Mouse (Mus musculus) kidney, adult 9 months (tissue): ENCODE data around the gene Ccr9.
"Not testable (repeated sequence)": the region's sequence is repeated elsewhere in the genome, so short reads cannot be mapped to it uniquely, and the experiment has no call there.

Source experiments
- DNase-seq: peaks from one replicate; pipeline ENCODE4 v3.0.0; 2022

Gene Ccr9

DNA sequence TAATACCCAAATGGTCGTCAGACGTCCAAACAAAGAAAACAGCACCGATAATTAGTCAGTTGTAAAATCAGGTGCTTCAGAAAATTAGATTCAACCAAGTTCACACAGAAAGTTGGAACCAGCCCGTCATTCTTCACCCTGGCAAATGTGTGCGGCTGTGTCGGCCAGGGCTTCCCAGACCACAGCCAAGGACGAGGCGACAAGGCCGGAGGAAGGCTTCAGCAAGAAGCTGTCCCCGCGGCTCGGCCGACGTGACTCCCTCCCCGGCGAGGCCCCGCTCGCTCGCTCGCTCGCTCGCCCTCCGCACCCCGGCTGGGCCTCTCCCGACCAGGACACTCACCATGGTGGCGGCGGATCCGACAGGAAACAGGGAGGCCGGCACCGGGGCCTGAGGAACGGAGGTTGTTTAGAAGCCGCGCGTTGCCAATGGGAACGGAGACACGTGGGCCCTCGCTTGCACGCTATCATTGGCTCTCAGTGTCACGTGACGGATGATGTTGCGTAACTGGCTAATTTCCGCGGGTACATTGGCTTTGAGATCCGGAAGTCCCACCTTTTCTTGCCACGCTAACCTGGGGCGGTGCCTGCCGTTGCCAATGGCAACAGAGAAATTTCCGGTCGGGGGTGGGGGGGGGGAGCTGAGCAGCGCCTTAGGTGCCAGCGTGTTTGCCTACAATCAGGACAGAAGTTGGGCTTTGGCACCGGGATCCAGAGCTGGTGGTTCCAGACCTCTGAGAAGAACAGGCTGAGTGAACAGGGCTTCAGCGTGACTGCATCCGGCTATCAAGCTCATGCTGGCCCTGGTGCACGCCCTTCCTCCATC, 39.2 kb downstream of the Ccr9 start, which contains the start of gene Lztfl1:
TSS of gene Lztfl1 (minus strand) at position 512 of the 823 bp plus-strand sequence.
- DNase-seq, result peak; percentile 98

DNA sequence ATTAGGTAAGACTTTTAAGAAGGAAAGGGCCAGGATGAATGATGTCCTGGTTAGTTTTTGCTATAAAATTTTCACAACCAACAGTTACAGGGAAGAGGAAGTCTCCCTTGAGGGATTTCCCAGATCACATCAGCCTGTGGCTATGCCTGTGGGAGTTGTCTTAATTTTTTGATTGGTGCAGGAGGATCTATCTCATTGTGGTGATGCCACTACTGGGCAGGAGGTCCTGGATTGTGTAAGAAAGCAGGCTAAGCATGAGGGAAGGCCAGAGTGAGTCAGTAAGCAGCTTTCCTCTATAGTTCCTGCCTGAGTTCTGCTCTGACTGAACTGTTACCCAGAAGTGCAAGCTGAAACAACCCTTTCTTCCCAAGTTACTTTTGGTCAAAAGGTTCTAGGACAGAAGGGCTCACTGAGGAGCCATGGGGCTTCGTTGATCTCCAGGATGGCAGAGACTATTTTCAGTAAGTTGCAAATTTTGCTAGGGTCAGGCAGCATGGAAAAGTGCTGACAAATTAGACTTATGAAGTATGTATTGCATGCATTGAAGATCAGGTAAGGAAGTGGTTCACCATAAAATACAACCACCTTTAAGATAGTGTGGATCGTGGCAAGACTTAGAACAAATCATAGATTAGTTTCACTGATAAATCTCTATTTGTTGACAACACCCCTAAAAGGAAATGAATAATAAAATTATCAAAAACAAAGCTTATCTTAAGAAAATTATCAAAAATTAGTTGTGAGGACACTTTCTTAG, 44.7 kb downstream of the Ccr9 start:
- DNase-seq, result no peak

DNA sequence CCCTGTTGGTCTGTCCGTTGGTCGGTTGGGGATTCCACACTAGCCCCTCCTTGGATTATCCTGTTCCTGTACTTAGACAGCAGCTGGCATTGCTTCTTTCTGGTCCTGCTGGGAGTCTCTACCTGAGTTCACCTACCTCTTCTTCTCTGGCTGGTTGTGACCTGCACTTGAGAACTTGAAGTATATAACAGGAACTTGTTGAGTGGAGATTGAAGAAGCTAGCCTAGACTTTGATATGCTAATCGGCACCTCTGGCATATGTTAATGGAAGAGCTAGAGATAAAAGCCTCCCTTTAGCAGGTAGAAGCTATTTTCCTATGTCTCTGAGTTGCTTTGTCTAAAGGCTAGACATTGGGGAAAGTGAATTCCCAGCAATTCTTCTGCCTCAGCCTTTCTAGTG, 53.0 kb downstream of the Ccr9 start:
- no peak for DNase-seq

GRCm38 (mm10) chr9:123734133-123734532, 55.9 kb downstream of the Ccr9 start:
- no peak for DNase-seq

DNA sequence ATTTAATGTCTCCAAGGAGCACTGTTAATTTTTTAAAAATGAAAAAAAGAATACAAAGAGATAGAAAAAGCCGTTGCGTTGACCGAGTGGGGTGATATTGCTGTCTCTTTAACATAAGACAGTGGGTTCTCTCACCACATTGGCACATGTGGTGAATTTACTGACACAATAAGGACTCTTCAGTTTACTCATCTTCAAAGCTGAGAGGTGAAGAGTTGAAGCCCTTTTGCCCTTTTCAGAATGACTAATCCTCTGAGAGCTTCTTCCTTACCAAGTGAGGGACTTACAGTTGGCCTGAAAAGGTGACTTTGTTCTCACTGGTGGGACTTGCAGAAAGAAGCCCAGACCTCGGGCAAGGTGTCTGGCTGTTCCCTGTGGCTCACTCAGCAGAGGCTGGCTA, 62.6 kb downstream of the Ccr9 start:
- no peak for DNase-seq

GRCm38 (mm10) chr9:123749687-123750086, 71.4 kb downstream of the Ccr9 start:
- not testable (repeated sequence) for DNase-seq

DNA sequence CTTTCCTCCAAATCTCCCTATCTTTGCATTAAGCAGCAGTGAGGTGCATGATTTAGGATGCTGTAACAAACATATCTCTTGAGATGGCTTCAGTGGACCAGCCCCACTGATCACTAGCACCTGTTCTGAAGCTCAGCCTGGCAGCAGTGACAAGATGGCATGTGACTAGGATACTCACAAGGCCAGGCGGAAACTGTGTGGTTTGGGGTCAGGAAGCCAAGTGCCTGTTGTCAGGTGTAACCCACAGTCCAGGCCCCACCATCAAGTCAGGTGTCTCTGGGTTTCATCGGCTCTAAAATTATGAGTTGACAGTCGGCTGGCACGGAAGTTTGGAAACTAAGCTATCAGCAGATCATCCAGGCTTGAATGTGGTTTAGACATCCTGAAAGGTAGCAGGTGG, 76.1 kb downstream of the Ccr9 start:
- peak; percentile 10 for DNase-seq

- DNase-seq, result no peak
These were observed 78.5 kb downstream of the Ccr9 start for GRCm38 (mm10) chr9:123756752-123757151.

- no peak for DNase-seq
These were observed 79.1 kb downstream of the Ccr9 start for GRCm38 (mm10) chr9:123757326-123757725.

DNA sequence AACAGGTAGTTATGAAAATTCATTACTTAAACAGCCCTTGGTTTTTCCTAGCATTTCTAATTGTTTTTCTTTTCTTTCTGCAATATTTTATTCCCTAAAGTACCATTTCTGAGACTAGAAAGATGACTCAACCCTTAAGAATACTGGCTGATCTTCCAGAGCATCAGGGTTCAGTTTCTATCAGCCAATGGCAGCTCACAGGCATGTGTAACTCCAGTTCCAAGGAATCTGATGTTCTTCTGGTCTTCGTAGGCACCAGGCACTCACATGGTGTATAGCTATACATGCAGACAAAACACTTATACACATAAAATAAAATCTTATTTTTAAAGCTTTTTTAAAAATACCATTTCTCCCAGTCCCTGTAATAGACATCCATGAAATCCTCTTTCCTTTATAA, 79.9 kb downstream of the Ccr9 start:
- no peak for DNase-seq

DNA sequence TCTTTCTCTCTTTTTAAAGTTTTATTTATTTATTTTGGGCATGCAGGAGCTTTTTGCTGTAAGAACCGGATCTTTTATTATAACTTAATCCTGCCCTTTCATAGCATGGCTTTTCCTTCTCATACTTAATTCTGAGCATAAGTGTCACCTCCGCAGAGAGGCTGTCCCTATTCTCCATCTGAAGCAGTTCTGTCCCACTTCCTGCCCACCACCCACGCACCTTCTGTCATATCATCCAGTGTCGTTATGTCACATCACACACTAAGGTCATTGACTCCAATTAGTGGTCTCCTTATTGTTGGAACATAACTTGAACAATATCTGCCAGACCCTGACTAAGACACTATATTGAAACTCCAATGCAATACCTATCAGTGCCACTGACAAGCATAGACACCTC, 80.4 kb downstream of the Ccr9 start:
- DNase-seq, result no peak

DNA sequence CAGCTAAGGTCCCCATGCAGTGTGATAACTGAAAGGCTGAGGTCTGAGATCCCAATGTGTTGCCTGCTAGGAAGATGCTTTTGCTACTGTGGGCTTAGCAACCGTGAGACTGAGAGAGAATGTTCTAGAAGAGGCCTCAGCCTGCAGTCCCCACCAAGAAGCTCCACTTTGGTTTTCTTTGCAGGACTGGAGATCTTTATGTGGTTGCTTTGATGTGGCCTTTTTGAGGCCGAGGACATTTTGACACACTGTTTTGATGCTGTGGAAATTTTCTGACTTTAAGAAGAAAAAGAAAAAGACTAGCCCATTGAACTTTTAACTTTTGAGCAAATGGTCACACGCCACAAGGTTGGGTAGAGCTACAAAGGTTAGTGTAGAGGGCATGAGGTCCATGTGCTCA, 82.6 kb downstream of the Ccr9 start:
- DNase-seq, result no peak

DNA sequence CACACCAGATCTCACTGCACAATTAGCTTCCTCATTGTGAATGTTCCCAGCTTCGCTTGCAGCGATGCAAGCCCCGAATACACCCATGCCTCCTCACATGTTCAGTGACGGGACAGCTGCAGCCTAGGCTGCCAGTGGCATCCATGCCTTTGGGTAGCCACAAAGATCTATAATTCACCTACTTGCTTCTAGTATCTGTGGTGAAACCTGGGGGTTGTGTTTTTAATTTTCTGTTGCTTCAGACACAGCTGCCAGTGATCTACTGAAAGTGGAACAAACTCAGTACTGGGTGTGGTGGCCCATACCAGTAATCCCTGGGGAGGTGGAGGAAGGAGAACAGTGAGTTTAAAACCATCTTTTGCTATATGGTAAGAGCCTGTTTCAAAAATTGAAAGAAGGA, 84.6 kb downstream of the Ccr9 start:
- no peak for DNase-seq

DNA sequence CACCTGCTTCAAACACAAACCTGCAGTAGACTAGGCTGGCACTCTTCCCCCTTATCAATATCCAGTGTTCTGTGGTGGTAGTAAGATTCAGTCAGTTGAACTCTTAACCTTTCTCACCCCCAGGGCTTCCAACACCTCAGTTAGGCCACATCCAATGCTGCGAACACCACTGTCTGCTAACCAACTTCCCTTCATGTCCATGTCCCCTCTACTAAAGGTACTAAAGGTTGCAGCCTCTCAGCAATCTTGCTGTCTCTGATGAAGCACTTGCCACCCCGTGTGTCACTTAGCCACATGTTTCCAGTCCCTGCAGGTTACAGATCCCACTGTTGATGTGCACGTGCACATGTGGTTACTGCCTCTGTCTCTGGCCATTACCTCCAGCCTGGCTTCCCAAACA, 85.5 kb downstream of the Ccr9 start:
- no peak for DNase-seq

- DNase-seq, result no peak
These were observed 88.8 kb downstream of the Ccr9 start for GRCm38 (mm10) chr9:123766996-123767395.

- DNase-seq, result peak; percentile 6
These were observed 90.2 kb downstream of the Ccr9 start for GRCm38 (mm10) chr9:123768443-123768842.

- peak; percentile 5 for DNase-seq
These were observed 91.3 kb downstream of the Ccr9 start for GRCm38 (mm10) chr9:123769532-123769931.

DNA sequence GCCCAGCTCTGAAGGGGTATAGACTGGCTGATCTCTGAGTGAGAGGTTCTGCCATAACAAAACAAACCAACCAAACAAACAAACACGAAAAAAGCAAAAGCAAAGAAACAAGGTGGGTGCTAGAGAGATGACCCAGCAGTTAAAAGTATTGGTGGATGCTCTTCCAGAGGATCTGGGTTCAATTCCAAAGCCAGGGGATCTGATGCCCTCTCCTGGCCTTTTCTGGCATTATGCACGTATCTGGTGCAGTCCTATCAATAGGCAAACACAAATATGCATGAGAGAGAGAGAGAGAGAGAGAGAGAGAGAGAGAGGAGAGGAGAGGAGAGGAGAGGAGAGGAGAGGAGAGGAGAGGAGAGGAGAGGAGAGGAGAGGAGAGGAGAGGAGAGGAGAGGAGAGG, 95.1 kb downstream of the Ccr9 start:
- peak; percentile 13 for DNase-seq

- DNase-seq, result no peak
These were observed 110.8 kb downstream of the Ccr9 start for GRCm38 (mm10) chr9:123788855-123789529.

DNA sequence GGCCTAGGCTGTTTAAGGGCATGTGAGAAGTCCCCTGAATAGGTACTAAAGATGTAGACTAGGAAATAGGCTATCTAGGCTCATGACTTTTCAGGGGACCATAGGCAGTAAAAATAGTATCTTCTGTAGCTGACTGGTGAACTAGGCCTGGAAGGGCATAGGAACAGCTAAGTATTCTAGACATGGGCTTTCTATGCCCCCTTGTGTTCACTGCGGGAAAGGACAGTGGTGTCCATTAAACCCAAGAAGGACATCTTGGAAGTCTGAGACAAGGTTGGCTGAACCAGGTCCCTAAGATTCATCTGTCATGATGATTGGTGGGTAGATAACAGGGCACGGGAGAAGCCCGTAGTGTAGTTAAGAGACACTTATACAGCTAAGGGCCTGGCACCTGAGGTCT, 117.9 kb downstream of the Ccr9 start:
- DNase-seq, result peak; percentile 57

DNA sequence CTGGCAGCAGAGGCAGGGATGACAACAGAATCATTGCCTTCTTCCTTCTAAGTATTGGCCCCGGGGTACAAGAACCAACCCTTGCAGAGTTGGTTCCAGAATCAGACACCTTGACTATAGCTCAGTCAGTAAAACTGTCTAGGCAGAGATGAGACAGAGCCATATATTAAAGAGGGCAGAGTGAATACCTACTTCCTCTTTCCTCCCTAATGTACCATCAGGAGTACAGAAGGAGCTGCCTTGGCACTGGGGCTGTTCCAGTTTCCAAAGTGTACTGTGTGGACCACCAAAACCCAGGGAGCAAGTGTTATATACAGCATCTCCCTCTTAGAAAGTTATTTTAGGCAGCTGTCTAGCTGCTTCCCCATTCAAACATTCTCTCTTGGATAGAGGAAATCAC, 123.3 kb downstream of the Ccr9 start:
- DNase-seq, result no peak

- DNase-seq, result no peak
These were observed 124.2 kb downstream of the Ccr9 start for GRCm38 (mm10) chr9:123802421-123802820.

DNA sequence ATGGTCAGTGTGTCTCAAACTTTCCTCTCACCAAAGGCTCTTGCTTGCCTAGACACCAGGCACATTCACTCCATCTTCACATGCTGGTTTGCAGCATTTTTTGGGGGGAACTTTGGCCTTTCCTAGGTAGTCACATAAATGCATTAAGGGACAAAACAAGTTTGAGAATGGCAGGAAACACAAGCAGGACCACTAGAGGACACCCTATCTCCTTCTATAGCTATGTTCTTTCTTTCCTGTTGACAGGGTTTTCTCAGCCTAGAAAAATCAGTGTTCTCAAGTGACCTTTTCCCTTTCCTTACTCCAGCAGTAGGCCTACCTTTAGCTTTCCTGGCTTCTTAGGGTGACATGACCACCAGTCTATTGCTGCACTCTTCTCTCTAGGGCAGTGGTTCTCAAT, 124.7 kb downstream of the Ccr9 start:
- DNase-seq, result no peak

DNA sequence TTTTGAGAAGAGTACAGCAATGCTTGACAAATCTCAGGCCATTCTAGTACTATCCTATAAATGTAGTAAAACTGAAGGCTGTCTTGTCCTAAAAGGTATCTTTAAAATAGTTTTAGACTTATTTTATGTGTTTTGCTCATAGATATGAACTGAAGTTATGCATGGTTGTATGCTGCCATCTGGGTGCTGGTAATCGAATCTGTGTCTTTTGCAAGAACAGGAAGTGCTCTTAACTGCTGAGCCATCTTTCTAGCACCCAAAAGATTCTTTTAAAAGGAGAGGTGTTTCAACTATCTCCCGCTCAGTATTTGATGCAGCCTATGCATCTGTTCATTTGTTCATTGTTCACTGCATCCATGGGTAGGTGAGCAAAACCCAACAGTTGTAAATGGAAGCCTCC, 127.0 kb downstream of the Ccr9 start:
- DNase-seq, result no peak
